Mouse (Mus musculus) urinary bladder, adult 18-20 months (tissue): Measurements from ENCODE around the gene Gopc.

Experiments used
- DNase-seq, 2 experiments: peaks; one replicate each; pipeline ENCODE4 v3.0.0; 2022; ENCODE audit warnings: low spot score in 2 of 2, mixed read lengths in 2 of 2

Gopc gene

DNA sequence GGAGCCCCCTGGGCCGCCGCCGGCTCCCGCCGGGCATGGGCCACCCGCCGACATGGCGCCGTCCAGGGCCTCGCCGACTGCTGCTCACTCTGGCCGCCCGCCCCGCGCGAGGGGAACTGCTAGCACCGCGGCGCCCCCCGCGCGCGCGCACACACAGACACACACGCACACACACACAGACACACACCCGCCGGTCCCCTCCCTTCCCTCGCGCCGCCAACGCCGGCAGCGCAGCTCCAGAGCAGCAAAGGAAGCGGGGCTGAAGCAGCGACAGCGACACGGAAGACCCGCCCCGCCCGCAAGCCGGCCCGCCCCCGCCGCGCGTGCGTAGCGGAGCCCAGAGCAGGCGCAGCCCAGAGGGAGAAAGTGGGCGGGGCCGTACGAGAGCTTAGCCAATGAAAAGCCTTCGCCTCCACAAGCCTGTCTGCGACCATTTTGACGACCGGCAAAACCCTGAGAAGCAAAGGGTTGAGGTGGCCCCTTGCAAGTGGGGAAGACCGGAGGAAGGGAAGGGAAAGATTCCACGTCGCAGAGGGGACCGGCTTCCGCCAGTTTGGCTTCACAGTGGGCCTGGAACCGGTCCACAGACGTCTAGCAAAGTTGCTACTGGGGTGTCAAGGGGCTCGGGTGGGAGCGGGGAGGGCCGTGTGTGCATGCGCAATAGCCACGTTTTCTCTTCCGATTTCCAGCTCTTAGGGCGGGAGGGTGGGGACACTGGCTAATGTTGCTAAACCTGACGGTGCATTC is at the start of gene Gopc:
TSS of gene Gopc (minus strand) at position 280 of the 747 bp plus-strand sequence.
- peak; percentile 92 to 95 for DNase-seq

- no peak for DNase-seq
These were observed 49.0 kb upstream of the Gopc start for GRCm38 (mm10) chr10:52430953-52431352.

DNA sequence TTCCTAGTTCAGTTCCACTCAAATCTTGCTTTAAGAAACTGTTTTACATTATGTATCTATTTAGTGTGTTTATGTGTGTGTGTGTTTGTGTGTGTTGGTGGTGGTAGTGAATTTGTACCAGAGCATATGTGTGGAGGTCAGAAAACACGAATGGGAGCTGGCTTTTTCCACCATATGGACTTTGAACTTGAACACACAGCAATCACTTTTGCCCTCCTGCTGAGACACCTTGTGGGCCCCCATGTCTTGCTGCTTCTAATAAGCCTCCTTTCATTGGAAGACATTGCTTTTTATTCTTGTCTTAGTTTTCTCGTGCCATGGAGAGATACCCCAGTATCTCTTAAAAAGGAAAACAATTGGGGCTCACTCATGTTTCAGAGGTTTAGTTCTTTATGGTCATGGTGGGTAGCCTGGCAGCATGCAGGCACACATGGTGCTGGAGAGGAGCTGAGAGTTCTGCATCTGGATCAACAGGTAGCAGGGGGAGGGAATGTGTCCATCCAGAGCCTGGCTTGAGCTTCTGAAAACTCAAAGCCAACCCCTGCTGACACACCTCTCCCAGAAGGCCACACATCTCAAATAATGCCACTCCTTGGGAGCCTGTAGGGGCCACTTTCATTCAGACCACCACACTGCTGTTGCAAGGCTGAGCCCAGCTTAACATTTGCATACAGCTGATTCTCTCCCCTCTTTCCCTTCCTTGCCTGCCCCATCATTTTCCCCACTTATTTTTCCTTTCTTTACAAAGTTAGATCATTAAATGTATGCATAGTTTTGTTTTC is 45.9 kb upstream of the Gopc start:
- no peak for DNase-seq

- DNase-seq = no peak
These were observed 44.5 kb upstream of the Gopc start for GRCm38 (mm10) chr10:52426314-52426980.

DNA sequence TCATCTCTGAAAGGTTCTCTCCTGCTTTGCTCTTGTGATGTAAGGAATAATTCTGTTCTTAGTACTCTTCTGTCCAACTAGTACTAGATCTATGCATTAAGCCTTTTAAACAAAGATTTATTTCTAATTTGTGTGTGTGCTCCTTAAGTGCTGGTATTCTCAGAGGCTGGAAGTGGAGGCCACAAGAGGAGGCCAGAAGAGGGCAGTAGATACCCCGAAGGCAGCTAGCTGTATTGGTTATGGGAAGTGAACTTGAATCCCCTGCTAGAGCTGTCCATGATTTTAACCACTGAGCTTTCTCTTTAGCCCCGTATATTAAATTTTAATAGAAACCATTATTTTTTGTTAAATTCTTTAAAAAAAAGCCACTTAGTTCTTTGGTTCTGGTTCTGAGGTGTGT is 41.2 kb upstream of the Gopc start:
- DNase-seq = no peak

GRCm38 (mm10) chr10:52421716-52422115 is 39.8 kb upstream of the Gopc start:
- DNase-seq = no peak

DNA sequence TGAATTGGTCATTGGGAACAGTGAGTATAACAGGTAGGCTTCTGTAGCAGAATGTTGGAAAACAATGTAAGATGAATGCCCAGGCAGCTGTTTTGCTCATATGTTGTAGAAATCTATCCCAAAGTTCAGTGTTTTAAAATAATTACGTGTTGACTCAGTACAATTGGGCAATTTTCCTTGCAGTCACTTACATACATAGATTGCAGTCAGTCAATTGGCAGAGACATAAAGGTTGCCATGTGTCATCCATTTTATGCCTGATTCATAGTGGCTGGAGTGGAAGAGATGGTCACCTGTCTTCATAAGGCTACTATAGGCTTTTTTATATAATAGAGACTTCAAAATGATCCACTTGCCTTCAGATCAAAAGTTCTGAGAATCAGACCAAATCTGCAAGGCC is 38.6 kb upstream of the Gopc start:
- DNase-seq = no peak

- DNase-seq = no peak
These were observed 37.5 kb upstream of the Gopc start for GRCm38 (mm10) chr10:52419402-52419801.

DNA sequence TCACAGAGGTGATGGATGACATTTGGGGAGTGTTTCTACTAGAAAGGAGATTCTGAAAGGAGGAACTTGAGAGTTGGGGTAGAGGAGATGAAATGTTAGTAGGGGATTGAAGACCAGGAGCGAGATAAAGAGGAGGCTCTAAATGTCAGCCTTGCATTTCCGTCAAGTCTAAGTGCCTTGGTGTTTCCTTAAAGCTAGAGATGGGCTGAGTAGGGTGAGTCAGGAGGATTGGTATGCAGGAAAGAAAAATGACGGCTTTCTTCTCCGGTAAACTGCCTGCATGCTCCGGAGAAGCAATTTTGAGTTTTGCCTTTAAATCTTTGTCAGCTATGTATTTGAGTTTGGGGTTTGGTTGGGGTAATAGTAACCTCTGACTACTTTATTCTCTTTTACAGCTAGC is 37.0 kb upstream of the Gopc start:
- no peak for DNase-seq

- DNase-seq = no peak
These were observed 36.3 kb upstream of the Gopc start for GRCm38 (mm10) chr10:52417998-52418860.

DNA sequence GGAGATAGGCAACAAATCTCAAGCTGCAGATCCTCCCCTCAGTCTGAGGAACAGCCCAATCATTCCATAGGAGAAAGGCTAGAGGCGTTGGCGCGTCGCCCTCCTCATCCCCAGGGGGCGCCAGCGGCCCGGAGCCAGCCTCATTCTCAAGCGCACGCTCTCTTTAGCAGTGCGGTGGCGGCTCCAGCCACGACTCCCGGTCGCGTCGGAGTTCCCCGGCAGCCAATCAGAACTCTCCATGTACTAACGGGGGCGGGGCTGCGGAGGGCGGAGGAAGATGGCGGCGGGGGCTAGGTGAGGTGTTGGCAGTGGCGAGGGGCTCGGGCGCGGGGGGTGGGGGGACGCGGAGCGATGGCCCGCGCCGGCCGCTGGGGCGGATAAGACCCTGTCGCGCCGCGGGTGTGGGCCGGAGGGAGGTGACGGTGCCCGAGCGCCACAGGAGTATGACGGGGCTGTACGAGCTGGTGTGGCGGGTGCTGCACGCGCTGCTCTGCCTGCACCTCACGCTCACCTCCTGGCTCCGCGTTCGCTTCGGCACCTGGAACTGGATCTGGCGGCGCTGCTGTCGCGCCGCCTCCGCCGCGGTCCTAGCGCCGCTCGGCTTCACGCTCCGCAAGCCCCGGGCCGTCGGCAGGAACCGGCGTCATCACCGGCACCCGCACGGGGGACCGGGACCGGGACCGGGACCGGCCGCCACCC is 35.5 kb upstream of the Gopc start, which contains the start of gene Nus1:
TSS of gene Nus1 (plus strand) at position 249 of the 699 bp plus-strand sequence.
- DNase-seq = peak; percentile 88 to 95

GRCm38 (mm10) chr10:52416458-52416857 is 34.5 kb upstream of the Gopc start:
- no peak for DNase-seq

DNA sequence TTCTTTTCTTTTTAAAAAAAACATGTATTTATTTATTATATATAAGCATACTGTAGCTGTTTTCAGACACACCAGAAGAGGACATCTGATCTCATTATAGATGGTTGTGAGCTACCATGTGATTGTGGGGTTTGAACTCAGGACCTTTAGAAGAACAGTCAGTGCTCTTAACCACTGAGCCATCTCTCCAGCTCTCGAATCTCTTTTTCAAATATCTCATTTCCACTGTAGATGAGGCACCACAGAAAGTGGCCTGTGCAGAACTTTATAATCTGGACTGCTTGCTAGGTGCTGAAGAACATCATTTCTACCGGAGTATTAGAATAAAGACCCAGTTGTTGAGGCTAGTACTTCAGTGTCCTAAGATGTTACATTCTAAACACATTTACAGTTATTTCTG is 33.1 kb upstream of the Gopc start:
- DNase-seq = no peak

DNA sequence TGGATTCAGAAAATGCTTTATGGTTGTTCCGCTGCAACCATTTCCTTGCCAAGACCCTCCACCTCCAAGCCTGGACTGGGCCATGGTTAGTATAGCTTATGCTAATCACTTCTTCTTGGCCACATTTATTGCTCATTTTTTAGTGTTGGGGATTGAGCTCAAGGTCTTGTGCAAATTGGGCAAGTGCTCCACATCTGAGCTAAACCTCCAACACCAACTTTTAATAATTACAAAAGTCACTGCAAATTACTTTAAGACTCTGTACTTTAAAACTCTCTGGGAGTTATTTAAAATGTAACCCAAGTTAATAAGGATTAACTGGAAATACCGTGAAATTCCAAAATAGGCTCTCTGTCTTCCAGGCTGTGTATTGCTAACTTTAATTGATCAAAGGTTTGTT is 25.6 kb upstream of the Gopc start:
- no peak for DNase-seq

DNA sequence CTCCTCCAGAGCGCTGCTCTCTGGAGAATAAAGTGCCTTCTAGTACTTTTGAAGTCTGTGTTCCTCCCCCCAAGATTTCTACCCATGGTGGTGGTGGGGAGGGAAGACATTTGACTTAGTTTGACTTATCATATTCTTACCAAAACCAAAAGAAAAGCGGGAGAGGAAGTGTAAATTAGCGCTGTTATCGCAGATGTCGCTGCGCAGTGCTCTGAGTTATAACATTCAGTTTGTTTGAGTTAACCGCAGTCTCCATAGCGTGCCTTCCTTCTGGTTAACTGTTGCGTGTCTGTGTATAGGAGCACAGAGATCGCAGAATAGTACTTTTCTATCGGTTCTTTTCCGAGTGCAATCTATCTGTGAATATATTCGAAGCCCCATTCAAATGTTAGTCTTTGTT is 23.2 kb upstream of the Gopc start:
- no peak for DNase-seq

- no peak for DNase-seq
These were observed 17.8 kb upstream of the Gopc start for GRCm38 (mm10) chr10:52399722-52400121.

DNA sequence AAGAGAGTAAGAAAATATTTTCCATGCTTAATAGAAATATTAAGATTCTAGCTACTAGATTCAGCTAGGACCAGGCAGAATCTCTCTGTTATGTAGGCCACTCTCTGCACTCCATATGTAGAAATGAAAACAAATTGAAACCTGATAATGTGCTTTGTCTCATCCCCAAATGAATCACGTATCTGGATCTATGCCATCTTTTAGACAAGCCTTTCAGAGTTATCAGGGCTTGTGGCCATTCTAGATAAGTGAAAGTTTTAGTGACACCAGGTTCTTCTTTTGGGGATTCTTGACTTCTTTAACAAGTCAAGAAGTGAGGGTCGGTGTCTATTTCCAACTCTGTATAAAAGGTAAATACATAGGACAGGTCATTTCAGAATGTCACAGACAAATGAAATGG is 16.8 kb upstream of the Gopc start:
- no peak for DNase-seq

DNA sequence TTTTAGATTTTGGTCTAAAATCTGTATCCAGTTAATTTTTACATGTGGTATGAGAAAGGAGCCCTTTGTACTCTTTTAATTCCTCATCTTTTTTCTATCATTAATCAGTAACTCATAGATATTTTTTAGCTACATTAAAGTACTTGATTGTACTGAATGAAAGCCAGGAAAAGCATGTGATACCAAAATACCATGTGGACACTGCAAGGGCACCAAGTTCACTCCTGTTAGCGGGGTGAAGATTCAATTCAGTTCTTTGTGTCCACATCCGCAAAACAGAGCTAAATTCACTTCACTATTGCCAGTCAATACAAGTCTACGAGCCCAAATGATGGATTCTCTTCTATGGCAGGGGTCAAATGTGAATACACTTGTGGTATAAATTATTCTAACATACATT is 14.7 kb upstream of the Gopc start:
- DNase-seq = no peak

GRCm38 (mm10) chr10:52391208-52391607 is 9.3 kb upstream of the Gopc start:
- no peak for DNase-seq

- DNase-seq = no peak
These were observed 7.5 kb upstream of the Gopc start for GRCm38 (mm10) chr10:52389438-52389837.

DNA sequence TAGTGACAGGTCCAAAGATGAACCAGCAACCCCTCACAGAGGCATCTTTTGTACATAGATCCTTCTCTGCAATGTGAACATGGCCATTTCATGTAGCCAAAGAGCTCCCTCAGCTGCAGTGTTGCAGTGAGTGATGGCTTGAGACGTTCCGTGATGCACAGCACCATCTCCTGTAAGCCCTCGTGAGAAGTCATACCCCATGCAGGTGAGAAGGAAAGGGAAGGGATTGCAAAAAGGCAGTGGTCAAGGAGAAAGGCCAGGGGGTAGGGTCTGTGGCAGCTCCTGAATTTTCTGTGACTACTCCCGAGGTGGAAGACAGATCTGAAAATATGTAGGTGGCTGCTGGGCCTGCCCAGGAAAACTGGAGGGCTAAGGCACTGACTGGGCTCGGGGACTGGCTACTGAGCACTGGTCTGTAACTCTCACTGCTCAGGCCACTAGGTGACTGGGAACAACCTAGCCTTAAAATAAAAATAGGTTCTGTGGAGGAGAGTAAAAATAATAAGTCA is 7.1 kb upstream of the Gopc start, which contains the start of gene Nepn:
TSS of gene Nepn (plus strand) at position 51 of the 509 bp plus-strand sequence.
- no peak for DNase-seq
